Mouse (Mus musculus) olfactory bulb, adult 2 months (tissue): ENCODE data around the gene Gdf7.

ENCODE experiments used
- CTCF ChIP-seq: fragments of 200-500 bp; IDR thresholded peaks from 2 replicates; pipeline ENCODE4 v1.5.1; 2012; ENCODE audit warnings: low read depth, mild to moderate bottlenecking, low read length, moderate library complexity; ENCODE audit not compliant: insufficient read depth
- POLR2A ChIP-seq: fragments of 200-500 bp; IDR thresholded peaks from 2 replicates; pipeline ENCODE4 v1.6.1; 2012; ENCODE audit warnings: mild to moderate bottlenecking, low read depth, low read length, moderate library complexity; ENCODE audit not compliant: insufficient read depth

DNA sequence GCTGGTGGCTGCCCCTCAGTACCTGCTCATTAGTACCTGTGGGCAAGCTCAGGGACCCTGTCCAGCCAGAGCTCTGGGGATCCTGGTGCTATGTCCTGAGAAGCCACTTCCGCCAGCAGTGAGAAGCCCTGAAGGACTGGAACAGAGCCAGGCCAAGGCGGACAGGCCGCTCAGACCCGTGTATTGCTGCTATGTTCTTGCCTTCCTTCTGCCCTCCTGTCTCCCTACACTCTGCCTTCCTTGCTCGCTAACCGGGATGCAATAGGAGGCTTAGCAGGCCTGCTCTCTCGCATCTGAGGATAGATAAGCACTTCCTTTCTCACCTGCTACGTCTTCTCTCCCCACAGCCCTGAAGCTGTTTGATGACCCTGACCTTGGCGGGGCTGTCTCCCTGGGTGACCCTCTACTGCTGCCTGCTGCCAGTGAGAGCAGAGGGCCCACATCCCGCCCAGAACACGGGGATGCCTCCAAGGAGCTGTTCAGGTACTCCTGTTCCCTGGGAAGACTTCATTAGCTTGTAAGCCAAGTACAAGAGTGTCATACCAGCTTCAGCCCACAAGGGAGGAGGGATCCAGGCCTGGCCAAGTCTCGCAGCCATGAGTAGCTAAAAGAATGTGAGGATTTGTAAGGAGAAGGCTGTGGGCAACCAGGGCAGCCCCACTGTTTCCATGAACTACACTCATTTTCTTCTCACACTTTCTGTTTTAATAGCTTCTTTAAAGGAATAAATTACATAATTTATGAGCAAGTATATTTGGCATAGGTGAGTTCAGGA lies 35.7 kb upstream of the Gdf7 start:
- no peak for TF ChIP-seq CTCF
- no peak for TF ChIP-seq POLR2A
